Mouse (Mus musculus) cerebellum, adult 18-20 months (tissue): ENCODE measurements around the gene Cryl1.
A peak's percentile ranks its signal among the peaks of the same experiment; 100 is the strongest.

Experiments used
- DNase-seq, 2 experiments: peaks; one replicate each; pipeline ENCODE4 v3.0.0; 2021

Cryl1 gene

DNA sequence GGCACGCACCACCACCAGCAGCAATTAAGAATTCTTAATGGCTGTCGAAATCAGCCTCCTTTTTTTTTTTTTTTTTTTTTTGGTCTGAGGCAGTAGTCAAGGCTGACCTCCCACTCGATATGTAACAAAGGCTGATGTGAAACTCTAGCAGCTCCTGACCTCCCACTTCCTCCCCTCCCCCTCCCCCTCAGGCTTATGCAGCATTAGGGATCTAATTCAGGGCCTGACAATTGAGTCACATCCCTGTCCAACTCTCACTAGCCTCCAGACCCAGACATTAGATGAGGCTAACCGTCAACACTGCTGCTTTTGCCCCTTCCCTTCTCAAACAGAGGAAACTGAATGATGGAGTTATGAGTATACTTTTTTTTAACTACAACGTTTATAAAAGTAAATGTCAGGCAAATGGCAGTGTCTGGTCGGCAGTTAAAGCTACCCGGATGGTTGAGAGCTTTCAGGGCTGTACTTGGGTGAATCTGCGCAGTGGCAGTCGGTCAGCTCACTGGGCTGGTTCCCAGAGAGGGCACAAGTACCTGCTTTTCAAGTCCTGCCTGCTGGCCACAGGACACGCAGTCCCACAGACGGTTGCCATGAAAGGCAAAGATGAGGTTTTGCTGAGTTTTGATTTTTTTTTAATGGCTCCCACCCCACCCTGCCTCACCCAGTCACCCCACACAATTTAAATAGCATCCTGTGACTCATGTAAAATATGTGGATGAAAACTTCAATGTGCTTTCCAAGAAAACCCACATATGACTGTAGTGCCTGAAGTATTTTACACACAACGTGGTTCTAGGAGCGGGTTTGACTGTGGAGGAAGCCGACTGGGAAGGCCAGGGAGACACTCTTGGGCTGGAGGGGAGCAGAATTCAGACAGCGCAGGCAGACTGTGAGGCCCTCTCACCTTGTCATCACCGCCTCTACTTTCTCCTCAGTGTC is 81.4 kb downstream of the Cryl1 start:
- no peak for DNase-seq

DNA sequence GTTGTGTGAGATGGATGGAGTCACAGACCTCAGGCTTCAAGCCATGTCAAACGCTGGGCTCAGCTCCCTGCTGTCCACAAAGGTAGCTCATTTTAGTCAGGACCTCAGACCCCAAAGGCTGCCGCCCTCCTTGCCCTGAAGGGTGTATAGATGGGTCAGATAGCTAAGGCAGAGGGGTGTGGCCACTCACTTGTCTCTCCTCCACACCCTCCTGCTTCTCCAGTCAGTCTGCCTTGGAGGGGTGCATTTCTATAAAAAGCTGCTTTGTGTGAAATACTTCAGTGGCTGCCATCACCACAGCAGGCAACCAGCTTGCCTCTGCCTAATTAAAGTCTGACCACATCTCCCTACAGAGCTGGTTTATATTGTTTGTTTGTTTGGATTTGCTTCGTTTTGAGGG is 82.4 kb downstream of the Cryl1 start:
- DNase-seq: no peak

GRCm38 (mm10) chr14:57315551-57315950 is 82.8 kb downstream of the Cryl1 start:
- no peak for DNase-seq

DNA sequence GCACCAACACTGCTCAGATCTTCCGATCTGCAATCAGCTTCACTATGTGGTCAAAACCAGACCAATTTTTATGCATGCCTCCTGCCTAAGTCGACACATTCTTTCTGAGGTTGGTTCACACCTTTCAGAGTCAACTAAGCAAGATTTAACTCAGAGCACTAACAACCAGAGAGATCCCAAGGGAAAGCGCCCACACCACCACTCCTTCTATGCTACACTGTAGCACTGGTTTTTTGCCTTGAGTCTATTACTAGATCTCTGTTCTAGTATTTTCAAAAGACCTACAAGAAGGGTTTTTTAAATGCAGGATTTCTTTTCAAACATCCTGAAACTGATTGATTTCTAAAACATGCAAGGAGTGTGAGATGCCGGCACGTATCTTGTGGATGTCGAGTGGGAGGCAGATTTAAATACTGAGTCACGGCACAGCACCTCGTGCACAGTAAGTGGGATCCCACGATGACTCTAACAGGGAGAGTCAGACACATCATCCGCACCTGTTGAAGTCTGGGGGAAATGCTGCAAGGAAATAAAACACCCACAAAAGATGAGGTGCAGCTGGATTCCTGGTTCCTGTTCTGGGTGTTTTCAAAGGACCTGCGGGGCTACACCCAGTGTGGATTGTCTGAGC is 96.6 kb downstream of the Cryl1 start:
- DNase-seq: no peak

GRCm38 (mm10) chr14:57300530-57300929 is 97.8 kb downstream of the Cryl1 start:
- no peak for DNase-seq

DNA sequence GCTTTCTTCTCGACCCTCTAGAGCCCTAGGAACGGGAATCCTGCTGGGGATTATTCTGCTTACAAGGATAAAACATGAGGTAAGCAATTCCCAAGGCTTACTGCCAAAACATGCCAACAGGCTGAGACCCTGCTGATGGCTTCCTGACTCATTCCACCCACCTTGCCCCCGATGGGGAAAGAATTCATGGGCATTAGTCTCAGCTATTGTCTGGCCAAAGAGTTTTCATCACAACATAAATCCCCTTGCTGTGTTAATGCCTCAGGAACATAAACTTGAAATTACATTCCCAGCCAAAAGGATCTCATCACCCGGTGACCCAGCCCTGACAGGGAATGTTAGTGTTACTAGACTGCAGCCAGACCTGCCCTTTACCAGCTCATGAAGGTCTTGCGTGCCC is 100.7 kb downstream of the Cryl1 start:
- no peak for DNase-seq

DNA sequence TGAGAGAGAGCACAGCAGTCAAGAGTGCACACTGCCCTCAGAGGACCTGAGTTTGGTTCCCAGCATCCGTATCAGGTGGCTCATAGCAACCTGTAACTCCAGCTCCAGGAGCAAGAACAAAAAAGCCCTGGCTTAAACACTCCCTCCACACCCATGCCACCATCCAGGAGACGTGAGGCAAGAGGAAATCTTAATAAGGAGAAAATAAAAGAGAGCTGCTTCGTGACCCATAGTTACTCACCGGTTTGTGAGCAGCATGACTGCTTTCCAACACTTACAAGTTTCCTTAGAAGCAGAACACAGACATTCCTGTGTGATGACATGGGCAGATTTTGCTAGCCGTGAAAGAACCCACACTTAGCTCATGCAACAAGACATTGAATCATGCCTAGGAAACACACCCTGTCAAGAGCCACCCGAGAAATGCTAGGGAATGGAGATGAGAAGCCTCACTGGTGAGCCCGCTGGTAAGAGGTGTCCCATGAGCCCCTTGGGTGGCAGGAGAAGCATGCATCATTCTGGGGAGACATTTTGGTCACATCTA is 106.9 kb downstream of the Cryl1 start:
- no peak for DNase-seq

- no peak for DNase-seq
Measured at GRCm38 (mm10) chr14:57289105-57289504, 109.2 kb downstream of the Cryl1 start.

GRCm38 (mm10) chr14:57283816-57284215 is 114.5 kb downstream of the Cryl1 start:
- DNase-seq: no peak

- DNase-seq: no peak
Measured at GRCm38 (mm10) chr14:57282591-57282990, 115.7 kb downstream of the Cryl1 start.

DNA sequence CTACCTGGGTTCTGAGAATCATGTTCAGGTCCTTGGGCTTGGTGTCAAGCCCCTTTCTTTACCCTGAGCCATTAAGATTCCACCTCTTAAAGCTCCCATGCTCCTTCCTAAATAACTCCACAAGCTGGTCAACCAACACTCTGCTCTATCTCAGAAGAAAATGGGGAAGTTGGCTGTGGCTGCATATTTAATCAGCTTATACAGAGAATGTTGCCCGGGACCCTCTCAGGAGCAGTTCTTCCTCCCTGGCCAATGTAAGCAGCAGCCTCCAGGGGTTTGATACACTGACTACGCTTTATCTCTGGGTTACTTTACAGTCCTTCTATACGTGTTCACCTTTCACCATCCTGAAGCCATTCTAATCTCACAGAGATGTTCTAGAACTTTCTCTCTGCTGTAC is 117.5 kb downstream of the Cryl1 start:
- DNase-seq: no peak

DNA sequence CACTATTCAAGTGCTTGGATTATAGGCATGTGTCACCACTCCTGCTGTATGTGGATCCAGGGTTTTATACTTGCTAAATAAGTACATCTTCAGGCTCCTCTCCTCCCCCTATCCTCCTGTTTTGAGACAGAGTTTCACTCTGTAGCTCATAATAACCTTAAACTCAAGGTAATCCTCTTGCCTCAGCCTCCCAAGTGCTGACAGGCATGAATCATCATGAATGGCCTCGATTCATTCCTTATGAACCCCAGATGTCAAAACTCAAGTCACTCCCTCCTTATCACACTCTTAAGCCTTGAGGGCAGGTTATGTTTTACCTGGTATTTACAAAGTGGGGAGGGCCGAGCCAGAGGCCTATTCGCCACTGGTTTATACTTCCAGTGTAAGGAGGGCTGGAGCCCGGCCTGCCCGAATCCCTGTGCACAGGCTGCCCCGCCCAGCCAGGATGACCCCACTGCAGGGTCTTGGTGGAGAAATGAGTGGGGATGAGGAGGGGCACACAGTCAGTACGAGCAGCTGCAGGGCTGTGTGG is 121.8 kb downstream of the Cryl1 start:
- DNase-seq: no peak

DNA sequence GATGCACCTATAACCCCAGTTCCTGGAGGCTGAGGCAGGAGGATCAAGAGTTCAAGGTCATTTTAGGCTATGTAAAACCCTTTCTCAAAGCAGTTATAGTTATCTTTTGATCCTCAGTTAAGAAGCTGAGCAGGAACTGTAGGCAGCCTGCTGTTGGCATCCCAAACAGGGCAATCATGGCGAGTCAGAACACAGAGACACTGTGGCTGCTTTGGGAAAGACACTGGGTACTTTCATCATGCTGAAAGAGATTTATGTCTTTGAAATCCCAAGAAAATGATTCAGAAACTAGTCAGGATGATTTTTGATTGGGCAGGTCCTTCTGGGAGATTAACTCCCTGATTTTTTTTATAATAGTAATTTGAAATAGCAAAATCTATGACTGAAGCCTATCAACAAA is 126.0 kb downstream of the Cryl1 start:
- no peak for DNase-seq

GRCm38 (mm10) chr14:57271861-57272260 is 126.5 kb downstream of the Cryl1 start:
- DNase-seq: no peak

DNA sequence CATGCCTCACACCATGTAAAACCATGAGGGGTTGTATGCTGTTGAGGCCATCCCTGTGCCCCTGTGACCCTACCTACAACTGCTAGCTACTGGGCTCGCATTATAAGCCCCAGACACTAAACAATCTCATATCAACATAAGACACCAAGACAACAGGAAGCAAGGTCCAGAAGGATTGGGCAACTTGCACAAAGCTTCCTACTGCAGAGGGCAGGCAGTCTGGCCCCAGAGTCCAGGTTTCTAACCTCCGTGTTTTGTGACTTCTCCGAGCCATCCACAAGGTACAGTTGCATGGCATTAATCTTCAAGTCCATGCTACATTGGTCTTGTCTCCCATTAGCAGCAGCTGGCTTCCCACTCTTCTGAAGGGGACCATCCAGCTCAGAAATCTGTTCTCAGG is 129.4 kb downstream of the Cryl1 start:
- no peak for DNase-seq

- DNase-seq: no peak
Measured at GRCm38 (mm10) chr14:57268344-57268743, 130.0 kb downstream of the Cryl1 start.

DNA sequence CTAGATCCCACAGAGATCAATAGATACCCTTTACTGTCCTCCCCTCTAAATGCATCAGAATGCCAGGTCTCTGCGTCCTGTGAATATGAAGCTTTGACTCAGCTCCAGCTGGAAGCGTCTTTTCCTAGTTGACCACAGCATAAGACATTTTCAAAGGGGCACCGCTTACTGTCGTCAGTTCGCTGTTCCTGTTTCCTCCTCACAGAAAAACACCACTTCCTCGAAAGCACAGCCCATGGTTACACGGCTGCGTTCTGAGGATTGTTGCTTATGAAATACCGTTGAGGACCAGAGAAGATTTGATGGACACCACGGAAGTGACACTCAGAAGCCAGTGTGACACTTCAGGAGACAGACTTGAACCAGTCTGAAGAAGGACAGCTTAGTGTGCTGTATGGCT is 134.4 kb downstream of the Cryl1 start:
- DNase-seq: no peak

- DNase-seq: no peak
Measured at GRCm38 (mm10) chr14:57259341-57259740, 139.0 kb downstream of the Cryl1 start.

DNA sequence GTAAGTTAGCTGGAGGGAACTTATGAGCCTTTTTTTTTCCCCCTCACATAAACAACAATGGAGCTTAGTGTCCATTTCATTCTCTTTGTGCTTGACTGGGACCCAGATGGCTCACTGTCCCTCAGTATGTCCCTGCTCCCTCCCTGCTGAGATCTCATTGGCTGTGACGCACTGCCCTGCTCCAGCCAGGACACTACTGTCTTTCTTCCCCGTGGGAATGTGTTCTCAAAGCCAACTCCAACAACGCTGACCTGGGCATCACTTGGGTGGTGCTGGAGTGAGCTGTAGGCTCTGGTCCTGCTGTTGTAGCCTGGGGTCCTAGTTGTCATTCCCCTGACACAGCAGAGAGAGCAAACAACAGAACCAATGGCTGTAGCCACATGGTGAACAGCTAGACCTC is 149.7 kb downstream of the Cryl1 start:
- DNase-seq: peak in 1 of 2 experiments; percentile 13

DNA sequence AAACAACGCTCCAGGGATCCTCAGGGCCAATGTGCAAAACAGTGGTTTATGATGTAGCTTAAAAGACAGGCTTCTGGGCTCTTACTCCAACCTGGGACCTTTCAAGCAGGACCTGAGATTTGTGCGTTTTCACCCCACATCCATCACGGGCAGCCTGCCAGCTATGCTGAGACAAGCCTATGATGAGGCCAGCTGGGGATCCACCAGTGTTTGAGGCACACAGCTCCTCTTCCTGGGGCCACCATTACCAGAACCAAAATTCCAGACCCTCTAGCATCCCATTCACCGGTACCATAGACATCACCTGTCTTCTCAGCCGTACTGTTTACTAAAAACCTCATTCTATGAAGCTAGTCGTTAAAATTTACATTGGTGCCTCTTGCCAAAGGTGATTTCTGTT is 151.8 kb downstream of the Cryl1 start:
- DNase-seq: no peak

GRCm38 (mm10) chr14:57242978-57243377 is 155.4 kb downstream of the Cryl1 start:
- DNase-seq: no peak

- DNase-seq: no peak
Measured at GRCm38 (mm10) chr14:57235276-57235675, 163.1 kb downstream of the Cryl1 start.

DNA sequence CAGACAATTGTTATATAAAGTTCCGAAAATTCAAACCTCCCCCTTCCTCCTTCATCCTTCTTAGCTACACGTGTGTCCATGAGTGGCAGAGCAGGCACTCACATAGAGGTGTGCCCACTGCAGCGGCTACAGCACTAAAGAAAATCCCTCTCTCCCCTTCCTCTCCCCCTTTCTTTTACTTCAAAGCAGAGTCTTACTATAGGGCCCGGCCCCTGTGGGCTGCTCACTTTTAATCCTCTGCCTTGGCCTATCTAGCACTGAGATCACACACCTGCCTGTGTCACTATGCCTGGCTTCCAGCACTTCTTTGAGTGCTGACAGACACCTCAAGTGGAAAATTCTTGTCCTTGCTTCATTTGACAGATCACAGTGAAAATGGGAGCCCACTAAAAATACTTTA is 163.6 kb downstream of the Cryl1 start:
- no peak for DNase-seq
